Mouse (Mus musculus): ENCODE measurements around the gene Abca7.
A peak's percentile ranks its signal among the peaks of the same experiment; 100 is the strongest.
"Not testable (repeated sequence)": the region's sequence is repeated elsewhere in the genome, so short reads cannot be mapped to it uniquely, and the experiment has no call there.

Abca7 gene

DNA sequence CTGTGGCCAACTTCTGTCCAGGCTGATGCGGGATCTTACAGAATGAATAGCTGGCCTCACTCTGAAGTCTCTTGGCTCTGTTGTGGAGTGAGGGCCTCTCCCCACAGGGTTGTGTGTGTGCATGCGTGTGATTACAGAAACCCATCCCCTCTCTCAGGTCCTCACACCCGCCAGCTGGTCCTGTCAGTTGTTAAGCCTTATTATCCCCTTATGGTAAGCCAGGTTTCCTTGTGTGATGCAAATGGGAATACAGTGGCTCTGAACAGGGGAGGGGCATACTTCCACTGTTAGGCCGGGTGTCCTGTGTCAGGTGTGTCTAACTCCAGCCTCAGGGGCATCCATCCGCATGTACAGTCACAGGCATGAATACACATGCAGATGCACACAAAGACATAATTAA lies 49.5 kb downstream of the Abca7 start:
- DNase-seq (ENCODE audit: low read depth, low spot score) = no peak

GRCm38 (mm10) chr10:80047041-80047565 lies 50.8 kb downstream of the Abca7 start, which contains the start of gene Gpx4:
TSS of gene Gpx4 (plus strand) at chr10:80047166.
- DNase-seq (ENCODE audit: low read depth, low spot score) = no peak

DNA sequence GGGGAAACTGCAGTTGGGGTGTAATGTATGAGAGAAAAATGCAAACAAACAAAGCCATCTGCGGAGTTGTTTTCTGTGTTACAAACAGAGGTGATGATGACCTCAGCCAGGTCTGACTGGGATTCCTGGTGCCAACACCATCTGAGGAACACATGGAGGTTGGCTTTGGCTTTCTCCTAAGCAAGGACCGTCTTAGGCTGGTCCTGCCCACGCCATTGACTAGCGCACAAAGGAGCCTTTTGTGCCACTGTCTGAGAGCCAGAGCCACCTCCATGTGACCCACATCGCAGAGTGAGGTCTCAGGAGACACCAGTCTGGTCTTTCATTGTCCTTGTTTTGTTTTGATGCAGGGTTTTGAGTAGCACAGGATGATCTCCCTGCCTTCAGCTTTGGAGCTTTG lies 52.1 kb downstream of the Abca7 start:
- no peak for DNase-seq (ENCODE audit: low read depth, low spot score)

DNA sequence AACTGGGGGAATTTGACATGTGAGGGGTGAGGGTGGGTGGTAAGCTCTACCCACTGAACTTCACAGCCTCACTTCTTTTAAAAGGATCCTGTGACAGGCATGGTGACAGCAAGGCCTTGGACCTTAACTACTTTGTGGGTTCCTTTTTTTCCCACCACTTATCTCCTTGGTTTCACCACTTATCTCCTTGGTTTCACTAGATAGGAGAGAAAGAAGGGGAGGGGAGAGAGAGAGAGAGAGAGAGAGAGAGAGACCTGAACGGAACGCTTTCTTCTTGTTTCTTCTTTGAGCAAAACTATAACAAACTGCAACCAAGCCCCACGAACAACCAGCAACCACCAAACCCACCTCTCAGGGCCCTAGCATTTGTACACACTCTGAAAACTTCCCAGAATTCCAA lies 52.5 kb downstream of the Abca7 start:
- no peak for DNase-seq (ENCODE audit: low read depth, low spot score)

- no peak for DNase-seq (ENCODE audit: low read depth, low spot score)
Measured at GRCm38 (mm10) chr10:80050244-80050643, 54.0 kb downstream of the Abca7 start.

GRCm38 (mm10) chr10:80050885-80051617 lies 54.8 kb downstream of the Abca7 start:
- no peak for DNase-seq (ENCODE audit: low read depth, low spot score)

- no peak for DNase-seq (ENCODE audit: low read depth, low spot score)
Measured at GRCm38 (mm10) chr10:80051618-80052373, 55.5 kb downstream of the Abca7 start.

- DNase-seq (ENCODE audit: low read depth, low spot score) = no peak
Measured at GRCm38 (mm10) chr10:80052374-80052764, 56.1 kb downstream of the Abca7 start.

- DNase-seq (ENCODE audit: low read depth, low spot score) = peak; percentile 98
Measured at GRCm38 (mm10) chr10:80053259-80053780, 57.0 kb downstream of the Abca7 start.

GRCm38 (mm10) chr10:80053831-80054815 lies 57.8 kb downstream of the Abca7 start:
- DNase-seq (ENCODE audit: low read depth, low spot score) = no peak

DNA sequence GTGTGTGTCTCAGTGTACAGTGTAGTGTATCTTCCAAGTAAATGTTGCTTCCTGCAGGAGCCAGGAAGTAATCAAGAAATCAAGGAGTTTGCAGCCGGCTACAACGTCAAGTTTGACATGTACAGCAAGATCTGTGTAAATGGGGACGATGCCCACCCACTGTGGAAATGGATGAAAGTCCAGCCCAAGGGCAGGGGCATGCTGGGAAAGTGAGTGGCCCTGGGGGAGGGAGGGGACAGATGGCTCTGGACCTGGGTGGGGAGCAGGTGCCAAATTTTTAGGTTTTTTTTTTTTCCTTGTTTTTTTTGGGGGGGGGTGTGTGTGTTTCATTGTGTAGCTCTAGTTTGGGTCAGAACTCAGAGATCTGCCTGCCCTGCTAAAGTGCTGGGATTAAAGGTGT lies 58.6 kb downstream of the Abca7 start:
- DNase-seq (ENCODE audit: low read depth, low spot score) = not testable (repeated sequence)

- DNase-seq (ENCODE audit: low read depth, low spot score) = no peak
Measured at GRCm38 (mm10) chr10:80055364-80055763, 59.1 kb downstream of the Abca7 start.

GRCm38 (mm10) chr10:80055891-80056290 lies 59.6 kb downstream of the Abca7 start:
- DNase-seq (ENCODE audit: low read depth, low spot score) = no peak

DNA sequence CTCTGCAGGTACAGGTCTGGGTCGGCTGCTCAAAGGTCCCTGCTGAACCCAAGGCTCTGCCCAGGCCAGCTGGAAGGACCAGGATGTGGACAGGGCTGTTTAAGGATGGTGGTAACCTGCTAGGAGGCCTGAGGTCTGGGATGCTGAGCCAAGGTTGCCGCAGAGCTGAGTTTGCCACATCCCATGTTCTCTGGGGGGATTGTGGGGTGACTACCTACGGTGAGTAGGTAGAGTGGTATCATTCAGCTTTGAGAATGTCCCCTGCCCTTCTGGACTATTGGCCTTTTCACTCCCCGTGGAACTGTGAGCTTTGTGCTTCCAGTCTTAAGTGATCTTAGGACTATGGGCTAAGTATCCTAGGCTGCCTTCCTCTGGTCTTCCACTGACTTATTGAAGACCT lies 60.2 kb downstream of the Abca7 start:
- no peak for DNase-seq (ENCODE audit: low read depth, low spot score)

- DNase-seq (ENCODE audit: low read depth, low spot score) = no peak
Measured at GRCm38 (mm10) chr10:80056976-80057682, 60.8 kb downstream of the Abca7 start.

GRCm38 (mm10) chr10:80057683-80058326 lies 61.5 kb downstream of the Abca7 start:
- no peak for DNase-seq (ENCODE audit: low read depth, low spot score)

- no peak for DNase-seq (ENCODE audit: low read depth, low spot score)
Measured at GRCm38 (mm10) chr10:80063104-80063503, 66.8 kb downstream of the Abca7 start.

DNA sequence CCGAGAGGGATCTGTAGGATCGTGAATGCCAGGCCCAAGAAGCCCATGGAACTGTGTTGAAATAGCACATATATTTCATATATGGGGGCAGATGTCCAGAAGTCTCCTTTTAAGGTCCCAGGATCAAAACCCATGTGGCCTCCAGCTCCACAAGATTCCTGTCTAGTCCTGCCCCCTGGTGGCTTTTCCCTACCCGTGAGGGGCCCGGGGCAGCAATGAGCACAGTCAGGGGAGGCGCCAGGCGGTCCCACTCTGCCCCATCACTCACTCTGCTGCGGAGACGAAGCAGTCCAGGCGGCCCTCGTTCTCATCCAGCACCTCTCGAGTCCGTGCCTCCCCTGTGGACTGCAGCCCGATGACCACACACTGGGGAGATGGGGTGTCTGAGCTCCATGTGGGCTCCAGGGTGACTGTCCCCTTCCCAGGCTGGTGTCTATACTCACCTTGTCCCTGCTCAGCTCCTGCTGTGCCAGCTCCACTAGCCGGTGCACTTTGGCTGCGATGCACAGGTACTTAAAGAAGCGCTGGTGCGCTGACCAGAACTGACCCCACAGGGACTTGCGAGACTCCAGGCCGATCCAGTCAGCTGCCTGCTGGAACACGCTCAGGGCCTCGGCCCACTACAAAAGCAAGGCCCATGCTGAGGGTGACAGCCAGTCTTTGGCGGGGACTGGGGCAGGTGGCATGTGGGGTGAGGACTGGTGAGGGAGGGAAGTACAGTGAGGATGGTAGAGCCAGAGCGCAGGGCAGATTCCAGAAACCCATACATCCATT lies 67.8 kb downstream of the Abca7 start:
- no peak for DNase-seq (ENCODE audit: low read depth, low spot score)
